Mouse (Mus musculus) heart, postnatal 4 days (tissue): ENCODE data around the gene Htr5a. TPM values are rescaled to one million over a fixed set of nuclear protein-coding genes. Genes with fewer than 3 reads are reported as not detected.

ENCODE experiments used
- DNase-seq: peaks from one replicate; pipeline ENCODE4 v3.0.0; 2021
- total RNA-seq, 2 experiments: library from RNA; stranded (reverse); gene quantifications; 2 replicates each; pipeline ENCODE4 v1.2.3; 2021

Htr5a gene
- not detected for total RNA-seq

DNA sequence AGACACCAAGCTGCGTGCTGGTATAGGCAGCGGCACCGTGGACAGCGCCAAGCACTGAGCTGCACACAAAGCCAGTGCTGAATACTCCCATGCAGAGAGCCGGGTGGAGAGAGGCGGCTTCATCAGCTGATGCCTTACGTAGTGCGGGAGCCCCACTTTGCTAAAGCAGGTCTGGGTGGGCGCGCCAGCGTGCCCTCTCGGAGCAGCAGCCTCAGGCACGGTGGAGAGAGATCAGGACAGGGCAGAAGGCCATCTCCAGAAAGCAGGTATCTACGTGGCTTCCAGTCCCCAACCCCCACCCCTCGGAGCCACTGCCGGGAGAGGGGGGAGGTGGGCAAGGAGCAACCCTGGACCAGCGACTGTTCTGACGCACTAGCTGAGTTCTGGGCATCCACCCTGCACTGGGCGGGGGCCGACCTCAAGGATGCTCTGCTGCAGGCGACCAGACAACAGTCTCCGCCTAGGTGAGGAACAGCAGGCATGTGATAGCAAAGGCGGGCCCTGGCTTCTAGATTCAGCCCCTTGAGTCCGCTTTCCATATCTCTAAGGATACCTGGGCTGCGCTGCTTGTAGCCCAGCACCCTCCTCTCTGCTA lies at the start of gene Htr5a:
Gene Htr5a, plus strand, starts transcription at position 449 of the 595 bp plus-strand sequence.
- peak; percentile 27 for DNase-seq

DNA sequence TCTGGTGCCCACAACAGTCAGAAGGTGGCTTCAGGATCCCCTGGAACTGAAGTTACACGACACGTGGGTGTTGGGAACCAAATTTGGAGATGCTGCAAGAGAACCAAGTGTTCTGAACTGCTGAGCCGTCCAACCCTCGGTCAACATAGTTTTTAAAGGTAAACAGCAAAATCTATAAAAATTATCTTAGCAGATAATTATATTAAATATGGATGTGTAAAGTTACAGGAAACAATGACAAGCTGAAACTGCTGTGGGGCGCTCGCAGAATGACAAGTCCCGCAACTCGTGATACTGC lies 49.8 kb upstream of the Htr5a start:
- no peak for DNase-seq

DNA sequence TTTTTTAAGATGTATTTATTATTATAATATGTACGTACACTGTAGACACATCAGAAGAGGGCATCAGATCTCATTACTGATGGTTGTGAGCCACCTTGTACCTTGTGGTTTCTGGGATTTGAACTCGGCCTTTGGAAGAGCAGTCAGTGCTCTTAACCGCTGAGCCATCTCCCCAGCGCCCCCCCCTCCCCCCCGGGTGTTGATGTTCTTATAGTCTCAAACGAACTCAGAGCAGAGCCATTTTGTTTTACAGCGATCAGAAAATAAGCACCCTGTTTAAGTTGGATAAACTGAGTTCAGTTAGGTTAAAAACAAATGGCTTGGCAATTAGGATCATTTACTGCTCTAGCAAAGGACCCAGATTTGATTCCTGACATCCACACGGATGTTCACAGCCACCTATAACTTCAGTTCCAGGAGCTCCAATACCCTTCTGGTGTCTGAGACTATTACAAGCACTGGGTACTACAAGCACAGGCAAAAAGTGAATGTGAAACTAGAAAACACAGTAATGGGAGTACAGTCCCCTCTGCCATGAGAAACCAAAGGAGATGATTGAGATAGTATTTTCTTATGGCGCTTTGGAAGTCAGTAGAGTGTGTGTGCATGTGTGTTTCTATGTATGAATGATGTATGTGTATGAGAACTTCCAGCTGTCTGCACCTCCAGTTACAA lies 49.3 kb upstream of the Htr5a start:
- DNase-seq: no peak

DNA sequence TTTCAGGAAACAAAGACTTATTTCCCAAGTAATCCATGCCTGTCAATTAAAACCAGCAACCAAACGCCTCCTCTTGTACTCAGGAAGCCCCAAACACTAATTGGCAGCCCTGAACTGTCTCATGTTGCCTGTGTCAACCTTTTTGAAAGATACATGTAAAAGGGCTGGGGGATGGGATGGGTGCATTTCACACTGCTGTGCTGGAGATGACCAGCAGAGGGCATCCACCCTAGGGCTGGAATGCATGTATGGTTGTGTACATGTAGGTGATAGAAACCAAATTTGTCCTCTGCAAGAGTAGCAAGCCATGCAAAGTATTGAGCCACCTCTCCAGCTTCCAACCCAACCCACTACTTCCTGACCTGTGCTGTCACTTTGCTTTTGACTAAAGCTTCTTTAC lies 48.0 kb upstream of the Htr5a start:
- peak; percentile 77 for DNase-seq

DNA sequence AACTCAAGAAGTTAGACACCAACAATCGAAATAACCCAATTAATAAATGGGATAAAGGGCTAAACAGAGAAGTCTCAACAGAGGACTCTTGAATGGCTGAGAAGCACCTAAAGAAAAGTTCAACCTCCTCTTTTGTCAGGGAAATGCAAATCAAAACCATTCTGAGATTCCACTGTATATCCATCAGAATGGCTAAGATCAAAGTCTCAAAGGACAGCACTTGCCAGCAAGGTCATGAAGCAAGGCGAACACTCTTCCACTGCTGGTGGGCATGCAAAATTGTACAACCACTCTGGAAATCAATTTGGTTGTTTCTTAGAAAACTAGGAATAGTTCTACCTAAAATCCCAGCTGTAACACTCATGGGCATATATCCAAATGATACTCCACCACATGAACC lies 27.7 kb upstream of the Htr5a start:
- no peak for DNase-seq

DNA sequence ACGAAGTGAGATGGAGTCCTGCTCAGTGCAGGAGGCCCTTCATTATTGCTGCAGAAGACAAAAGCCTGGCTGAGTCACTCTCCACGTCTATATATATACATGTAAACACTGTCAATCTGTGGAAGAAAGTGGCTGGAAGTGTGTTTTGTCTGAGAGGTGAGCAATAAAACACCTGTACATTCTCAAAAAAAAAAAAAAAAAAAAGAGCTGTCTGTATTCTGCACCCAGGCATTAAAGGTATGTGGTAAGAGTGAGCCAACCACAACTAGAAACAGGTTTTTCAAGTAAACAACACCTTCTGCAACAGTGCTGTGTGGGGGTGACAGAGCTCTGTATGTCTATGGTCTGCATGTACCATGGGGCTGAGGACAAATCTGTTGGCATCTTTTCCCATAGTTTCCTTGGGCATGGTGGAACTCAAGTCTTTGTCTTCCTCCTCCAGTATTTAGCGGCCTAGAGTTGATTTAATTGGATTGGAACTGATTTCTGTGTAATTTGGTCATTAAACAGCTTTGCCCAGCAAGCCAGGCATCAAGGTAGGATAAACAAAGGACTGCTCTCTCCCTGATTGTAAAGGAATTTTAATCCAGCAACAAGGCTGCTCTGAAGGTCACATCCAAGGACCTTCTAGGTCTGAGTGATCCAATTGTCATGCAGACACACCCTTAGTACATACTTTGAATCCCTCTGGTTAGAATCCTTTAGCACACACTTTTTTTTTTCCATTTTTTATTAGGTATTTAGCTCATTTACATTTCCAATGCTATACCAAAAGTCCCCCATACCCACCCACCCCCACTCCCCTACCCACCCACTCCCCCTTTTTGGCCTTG lies 22.9 kb upstream of the Htr5a start:
- no peak for DNase-seq

DNA sequence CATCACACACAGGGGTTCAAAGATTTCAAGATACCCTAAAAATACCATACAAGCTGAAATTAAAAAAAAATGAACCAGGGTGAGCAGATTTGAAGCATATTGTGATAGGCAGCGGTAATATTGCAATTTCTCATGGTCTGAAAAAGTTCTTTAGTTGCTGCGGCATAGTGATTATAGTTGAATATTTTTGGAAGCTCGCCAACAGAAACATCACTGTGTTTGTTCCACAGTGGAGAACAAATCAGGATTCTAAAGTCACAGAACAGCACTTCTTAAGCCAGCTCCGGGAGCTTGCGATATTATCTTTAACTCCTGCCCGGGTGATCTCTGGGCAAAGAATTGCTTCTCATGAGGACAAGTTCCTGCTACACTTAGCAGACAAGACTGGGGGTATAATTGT lies 20.8 kb upstream of the Htr5a start:
- DNase-seq: no peak

DNA sequence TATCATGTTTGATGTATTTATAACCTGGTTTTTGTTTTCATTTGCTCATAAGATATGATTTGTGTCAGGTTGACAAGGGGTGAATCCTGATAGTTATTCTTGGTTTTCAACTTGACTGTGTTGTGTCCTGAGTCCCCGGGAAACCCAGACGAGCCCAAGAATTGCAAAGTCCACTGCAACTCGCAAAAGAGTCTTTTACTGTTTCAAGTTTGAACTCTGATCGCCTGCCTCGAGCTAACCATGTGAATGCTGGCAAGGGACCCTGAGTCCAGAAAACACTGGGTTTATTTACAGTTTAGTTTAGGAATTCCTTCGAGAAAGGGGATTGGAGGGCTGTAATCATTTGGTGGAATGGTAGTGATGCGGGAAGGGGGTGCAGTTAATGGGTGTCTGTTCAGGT lies 14.0 kb upstream of the Htr5a start:
- no peak for DNase-seq

DNA sequence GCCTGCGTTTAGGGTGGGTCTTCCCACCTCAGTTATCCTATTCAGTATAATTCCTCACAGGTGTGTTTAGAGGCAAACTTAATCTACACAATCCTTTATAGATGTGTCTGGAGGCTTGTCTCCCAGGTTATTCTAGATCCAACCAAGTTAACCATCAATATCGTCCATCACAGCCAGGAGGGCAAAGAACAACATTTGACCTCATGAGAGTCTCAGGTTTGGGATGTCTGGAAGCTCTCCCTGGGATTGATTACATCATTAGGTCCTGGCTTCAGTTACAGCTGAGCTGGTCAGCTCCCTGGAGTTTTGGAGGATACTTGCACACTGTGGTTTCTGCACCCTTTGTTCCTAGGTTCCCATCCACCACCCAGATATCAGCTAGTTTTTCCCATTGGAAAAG lies 6.9 kb upstream of the Htr5a start:
- DNase-seq: no peak

DNA sequence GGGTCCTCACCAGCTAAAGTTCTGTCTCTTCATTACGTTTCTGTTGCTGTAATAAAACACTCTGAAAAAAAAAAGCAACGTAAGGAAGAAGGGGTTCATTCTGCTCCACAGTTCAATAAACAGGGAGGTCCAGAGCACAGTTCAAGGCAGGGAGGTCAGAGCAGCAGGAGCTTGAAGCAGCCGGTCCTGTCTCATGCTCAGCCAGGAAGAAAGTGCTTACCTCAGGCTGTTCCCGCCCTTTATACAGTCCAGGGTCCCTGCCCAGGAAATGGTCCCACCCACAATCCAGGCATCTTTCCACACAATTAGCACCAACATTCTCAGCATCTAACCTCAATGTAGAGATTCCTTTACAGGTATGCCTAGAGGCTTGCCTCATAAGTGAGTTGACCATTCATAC lies 3.9 kb upstream of the Htr5a start:
- no peak for DNase-seq

DNA sequence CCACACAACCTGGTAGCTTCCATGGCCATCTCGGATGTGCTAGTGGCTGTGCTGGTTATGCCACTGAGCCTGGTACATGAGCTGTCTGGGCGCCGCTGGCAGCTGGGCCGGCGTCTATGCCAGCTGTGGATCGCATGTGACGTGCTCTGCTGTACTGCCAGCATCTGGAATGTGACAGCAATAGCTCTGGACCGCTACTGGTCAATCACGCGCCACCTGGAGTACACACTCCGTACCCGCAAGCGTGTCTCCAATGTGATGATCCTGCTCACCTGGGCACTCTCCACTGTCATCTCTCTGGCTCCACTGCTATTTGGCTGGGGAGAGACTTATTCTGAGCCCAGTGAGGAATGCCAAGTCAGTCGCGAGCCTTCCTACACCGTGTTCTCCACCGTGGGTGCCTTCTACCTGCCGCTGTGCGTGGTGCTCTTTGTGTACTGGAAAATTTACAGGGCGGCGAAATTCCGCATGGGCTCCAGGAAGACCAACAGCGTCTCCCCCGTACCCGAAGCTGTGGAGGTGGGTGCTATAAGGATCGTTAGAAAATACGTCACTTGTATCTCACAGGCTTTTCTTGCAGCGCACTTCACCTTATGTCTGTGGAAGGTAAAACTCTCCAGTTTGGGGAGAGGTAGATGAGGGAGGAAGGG lies 847 bp downstream of the Htr5a start:
- no peak for DNase-seq

DNA sequence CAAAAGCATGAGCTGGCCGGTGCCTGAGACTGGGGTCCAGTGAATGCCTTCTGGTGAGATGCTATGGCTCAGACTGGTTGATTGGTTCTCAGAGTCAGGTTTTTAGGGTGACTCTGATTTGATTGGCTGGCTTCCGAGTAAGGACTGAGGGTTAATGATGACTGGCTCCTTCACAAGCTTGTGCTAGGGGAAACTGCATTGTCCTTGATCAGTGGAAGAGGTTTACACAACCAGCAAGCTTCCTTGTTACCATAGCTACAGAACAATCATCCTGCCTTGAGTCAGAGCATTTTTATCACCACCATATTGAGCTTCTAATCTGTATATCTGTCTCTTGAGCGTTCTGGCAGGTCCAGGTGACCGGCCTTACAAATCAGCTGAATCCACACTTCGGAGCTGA lies 5.0 kb downstream of the Htr5a start:
- no peak for DNase-seq

DNA sequence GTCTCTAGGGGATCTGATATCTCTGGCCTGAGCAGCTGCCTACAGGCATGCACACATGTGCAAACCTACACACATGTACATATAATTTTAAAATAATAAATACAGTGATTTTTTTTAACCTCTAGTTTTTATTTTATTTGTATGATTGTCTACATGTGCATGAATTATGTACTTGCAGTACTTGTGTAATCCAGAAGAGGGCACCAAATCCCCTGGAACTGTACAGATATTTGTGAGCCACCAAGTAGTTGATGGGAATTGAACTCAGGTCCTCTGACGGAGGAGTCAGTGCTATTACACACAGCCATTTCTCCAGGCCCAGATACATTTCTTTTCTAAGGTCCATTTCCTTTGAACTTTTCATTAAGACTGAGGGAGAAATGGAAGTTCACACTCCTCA lies 12.3 kb downstream of the Htr5a start:
- peak; percentile 7 for DNase-seq

DNA sequence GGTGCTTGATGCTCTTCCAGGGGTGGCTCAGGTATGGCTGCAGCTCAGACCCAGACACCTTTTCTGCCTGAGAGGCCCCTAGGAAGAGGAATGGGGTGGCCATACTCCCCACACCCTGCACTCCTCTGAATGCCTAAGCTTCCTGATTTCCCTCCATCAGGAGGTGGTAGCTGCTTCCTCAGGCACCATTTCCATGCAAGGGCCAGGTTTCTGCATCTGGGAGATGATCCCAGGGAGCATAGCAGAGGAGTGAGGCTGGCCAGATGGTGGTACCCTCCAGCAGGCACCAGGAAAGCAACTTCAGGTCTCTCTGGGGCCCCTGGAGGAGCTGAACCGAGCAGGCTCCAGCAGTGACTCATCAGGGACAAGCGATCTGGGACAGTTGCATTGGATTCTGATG lies 13.8 kb downstream of the Htr5a start:
- no peak for DNase-seq

DNA sequence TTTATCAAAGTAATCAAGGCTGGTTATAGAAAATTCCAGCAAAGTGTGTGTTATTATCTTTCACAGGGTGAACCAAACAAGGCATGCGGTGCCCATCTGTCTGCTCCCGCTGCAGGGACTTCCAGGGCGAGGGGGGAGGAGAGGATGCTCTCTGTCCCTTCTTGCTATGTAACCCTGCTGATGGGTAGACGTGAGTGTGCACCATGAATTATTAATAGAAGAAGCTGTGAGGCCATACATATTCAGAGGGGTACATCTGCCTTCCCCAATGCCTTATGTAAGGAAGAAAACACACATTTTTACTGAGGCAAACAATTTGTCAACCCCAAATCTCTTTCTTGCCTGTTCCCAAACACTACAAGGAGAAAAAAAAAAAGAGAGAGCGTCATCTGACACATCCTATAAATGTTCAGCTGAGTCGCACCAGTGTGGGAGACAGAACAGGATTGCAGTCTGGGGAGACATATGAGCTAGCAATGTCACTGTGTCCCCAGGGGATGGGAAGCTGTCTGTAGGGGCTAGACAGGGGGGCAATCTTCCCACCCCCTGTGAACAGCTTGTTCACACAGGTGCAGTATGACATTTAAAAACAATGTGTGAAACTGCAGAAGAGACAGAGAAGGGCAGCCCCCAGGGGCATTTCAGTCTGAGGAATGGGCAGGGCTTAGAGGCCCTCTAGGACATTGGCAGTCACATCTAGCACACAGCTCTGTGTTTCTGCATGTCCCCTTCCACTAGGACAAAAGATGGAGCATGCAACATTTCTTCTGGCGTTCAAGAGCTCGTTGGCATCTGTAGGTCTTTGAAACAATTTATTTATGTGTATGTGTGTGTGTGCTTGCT lies 31.5 kb downstream of the Htr5a start:
- DNase-seq: no peak

DNA sequence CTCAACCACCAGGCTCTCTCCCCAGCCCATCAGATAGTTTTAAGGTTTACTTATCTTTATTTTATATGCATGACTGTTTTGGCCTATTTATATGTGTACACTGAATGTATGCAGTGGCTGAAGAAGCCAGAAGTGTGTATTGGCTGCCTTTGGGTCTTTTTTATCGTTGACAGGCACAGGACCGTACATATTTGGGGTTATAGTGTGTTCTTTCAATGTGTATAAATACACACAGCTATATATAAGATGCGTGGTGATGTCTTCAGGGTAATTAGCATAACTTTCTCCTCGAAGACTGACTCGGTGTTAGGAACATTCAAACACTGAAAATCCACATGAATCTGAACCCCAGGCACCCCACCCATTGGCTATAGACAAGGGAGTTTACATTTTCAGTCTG lies 32.3 kb downstream of the Htr5a start:
- DNase-seq: no peak

DNA sequence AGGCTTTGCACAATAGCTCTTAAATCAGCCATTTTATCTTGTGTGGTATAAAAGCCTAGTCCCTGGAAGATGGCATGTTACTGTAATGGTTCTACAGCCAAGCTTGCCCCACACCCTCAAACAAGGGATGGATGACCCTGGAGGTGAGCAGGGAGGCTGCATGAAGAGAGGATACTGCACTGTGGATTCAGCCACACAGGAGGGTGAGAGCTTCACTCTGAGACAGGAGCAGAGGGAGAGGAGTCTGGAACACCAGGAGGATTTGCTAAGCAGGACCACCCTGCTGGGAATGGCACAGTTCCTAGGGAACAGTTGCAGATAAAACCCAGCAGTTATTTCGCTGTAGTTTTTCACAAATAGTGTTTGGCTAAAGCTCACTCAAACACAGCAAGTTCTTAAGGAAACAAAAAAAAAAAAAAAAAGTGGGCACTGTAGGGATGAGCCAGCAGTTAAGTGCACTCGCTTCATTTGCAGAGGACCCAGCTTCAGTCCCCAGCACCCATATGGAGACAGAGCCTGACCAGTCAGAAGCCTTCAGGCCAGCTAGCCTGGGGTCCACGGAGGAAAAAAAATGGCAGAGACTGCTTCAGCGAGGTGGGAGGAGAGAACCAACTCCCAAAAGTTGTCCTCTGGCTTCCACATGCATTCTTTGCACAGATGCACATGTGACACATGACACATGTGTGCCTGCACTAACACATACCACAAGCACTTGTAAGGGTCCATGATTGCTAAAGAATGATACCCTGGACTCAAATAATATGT lies 33.6 kb downstream of the Htr5a start:
- DNase-seq: no peak

DNA sequence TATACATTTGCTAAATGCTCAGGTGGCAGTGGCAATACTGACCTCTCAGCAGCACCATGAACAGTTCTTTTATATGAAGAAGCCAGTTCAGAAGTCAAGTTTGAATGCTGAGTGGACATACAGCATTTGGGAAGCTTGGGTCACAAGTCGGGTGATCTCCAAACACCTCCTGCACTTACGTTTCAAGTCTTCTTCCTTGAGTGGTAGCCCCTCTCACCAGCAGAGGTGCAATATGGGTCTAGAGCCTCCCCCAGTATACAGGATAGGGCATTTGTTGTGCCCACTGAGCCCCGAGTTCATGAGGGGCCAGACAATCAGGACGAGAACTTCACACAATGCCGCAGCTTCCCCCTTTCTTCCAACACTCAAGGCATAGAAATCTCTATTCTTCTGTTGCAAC lies 36.4 kb downstream of the Htr5a start:
- DNase-seq: no peak

DNA sequence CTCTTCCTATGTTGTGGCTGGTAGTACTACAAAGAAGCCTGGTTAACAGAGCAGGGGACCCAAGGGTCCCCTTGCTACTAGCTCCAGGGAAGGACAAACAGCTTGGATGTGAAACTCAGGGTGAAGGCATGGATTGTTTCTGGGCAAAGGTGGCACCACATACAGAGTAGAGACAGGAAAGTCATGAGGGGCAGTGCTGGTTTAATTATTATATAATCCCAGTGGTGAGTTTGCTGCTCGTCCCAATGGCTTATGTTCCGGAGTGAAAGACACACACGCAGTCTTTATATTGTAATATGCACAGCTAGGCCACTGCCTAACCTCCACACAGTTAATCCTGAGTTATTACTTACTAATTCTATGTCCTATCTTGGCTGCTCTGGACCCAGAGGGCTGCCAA lies 37.8 kb downstream of the Htr5a start:
- DNase-seq: no peak

DNA sequence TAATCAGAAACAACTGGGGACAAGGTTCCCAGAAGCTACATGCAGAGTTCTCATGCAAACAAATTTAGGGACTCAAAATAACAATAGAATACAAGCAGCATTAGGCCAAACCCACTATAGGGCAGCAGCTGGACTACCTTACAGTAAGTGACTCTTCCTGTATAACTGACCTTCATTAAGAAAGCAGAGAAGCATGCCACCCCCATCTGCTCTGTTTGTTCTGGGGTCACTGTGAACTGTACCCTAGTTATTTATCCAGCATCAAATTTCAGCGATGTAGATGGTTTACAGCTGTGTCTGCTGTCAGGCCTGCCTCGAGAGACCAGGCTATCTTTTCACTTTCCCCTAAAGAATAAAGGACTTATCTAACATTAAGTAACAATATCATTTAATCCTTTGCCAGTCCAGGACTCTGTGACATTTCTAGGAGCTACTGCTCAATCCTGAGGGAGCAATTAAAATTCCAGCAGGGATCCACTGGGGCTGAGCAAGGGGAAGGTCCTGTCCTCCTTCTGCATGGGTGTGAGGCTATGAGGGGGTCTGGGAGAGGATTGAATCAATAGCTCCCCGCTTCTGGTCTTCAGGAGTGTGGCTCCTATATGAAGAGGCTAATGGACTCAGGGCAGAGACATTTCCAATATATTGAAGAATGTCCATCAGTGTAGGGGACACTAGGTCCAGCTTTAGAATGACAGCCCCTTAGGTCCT lies 38.5 kb downstream of the Htr5a start:
- DNase-seq: no peak

DNA sequence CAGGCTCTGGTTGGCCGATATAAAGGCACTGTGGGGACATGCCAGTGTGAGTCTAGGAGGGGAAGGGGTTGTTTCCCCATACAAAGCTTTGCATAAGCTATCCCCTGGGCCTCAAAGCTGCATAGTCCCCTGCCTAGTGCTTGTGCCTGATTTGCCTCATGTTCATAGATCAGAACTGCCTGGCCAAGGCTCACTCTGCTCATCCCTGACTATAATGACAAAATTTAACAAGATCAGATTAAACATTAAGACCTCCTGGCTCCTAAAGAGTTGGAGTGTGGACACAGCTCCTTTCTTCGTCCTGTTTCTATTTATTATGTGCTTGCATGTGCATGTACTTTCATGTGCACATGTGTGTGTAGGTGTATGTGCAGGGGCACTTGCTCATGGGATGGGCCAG lies 39.3 kb downstream of the Htr5a start:
- DNase-seq: no peak
